Mouse (Mus musculus) left cerebral cortex, adult 6 months (tissue): ENCODE measurements around the gene Mrm1. TPM values are rescaled to one million over a fixed set of nuclear protein-coding genes. Genes with fewer than 3 reads are reported as not detected.

Source experiments
- long read RNA-seq, 2 experiments: library from polyadenylated mRNA; unstranded; transcript quantifications; one replicate each; pipeline ENCODE4 v2.0.0; 2019 to 2020
- polyA plus RNA-seq: library from polyadenylated mRNA; unstranded; fragments of <200 nt; fragmentation: Nextera tagmentation; gene quantifications from 2 replicates; pipeline ENCODE4 v1.2.3, GENCODE M21; 2021

Gene Mrm1
- 12.6 and 14.5 TPM in 2 replicates for polyA plus RNA-seq
- long read RNA-seq, experiment 1, transcript Mrm1-201 (5 exons, 2,477 nt) = major isoform, 76 of 125 reads
- long read RNA-seq, experiment 1, partial matches to known transcripts = 20 of 125 reads
- long read RNA-seq, experiment 1, other reads (novel, unspliced or antisense) = 29 of 125 reads
- long read RNA-seq, experiment 2, transcript Mrm1-201 (5 exons, 2,477 nt) = major isoform, 8 of 22 reads
- long read RNA-seq, experiment 2, partial matches to known transcripts = 4 of 22 reads
- long read RNA-seq, experiment 2, other reads (novel, unspliced or antisense) = 10 of 22 reads

GRCm38 (mm10) chr11:84818961-84819692 lies at the start of gene Mrm1:
Gene Mrm1 (minus strand): TSS chr11:84819515.

GRCm38 (mm10) chr11:84828516-84829399 lies 9.4 kb upstream of the Mrm1 start, which contains the start of gene Dhrs11:
Gene Dhrs11 (minus strand): TSS chr11:84828994.

Other genes starting within 250 kb of the Mrm1 start
- 3.0 and 5.1 TPM in 2 replicates for gene Dhrs11, start 9.5 kb upstream of the Mrm1 start, polyA plus RNA-seq
- 58.6 and 77.9 TPM in 2 replicates for gene Ggnbp2, start 51.3 kb upstream of the Mrm1 start, polyA plus RNA-seq
- gene Myo19, start 60.6 kb upstream of the Mrm1 start, polyA plus RNA-seq = 0.86 and 1.3 TPM in 2 replicates
- gene Pigw, start 60.8 kb upstream of the Mrm1 start, polyA plus RNA-seq = 1.6 and 1.7 TPM in 2 replicates
- 98.5 and 121 TPM in 2 replicates for gene Znhit3, start 96.9 kb upstream of the Mrm1 start, polyA plus RNA-seq
- 64.7 and 71.0 TPM in 2 replicates for gene Car4, start 138.3 kb upstream of the Mrm1 start, polyA plus RNA-seq